Mouse (Mus musculus) heart, embryonic 13.5 days (tissue): ENCODE data around the gene Gabrb1. TPM values are rescaled to one million over a fixed set of nuclear protein-coding genes. Genes with fewer than 3 reads are reported as not detected.

Experiments
- ATAC-seq: fragments of 200-750 bp; cut with Nextera tagmentation; 2 replicates; pipeline ENCODE4 v1.8.0; 2017; ENCODE audit warnings: moderate TSS enrichment; ENCODE audit not compliant: insufficient number of reproducible peaks, low FRiP score, low TSS enrichment; ENCODE audit errors: extremely low read depth
- H3K27ac ChIP-seq: fragments of 300-500 bp; sonication (generic); replicated peaks from 2 replicates; pipeline ENCODE4 v1.5.1; 2015; ENCODE audit warnings: moderate library complexity, mild to moderate bottlenecking, inconsistent platforms
- H3K27me3 ChIP-seq: fragments of 300-500 bp; sonication (generic); replicated peaks from 2 replicates; pipeline ENCODE4 v1.6.1; 2015; ENCODE audit warnings: mild to moderate bottlenecking, inconsistent platforms
- H3K36me3 ChIP-seq: fragments of 300-500 bp; sonication (generic); 2 replicates; pipeline ENCODE4 v1.6.1; 2015; ENCODE audit warnings: mild to moderate bottlenecking, inconsistent platforms
- H3K4me1 ChIP-seq: fragments of 300-500 bp; sonication (generic); 2 replicates; pipeline ENCODE4 v1.6.1; 2015; ENCODE audit warnings: inconsistent platforms
- H3K4me2 ChIP-seq: fragments of 300-500 bp; sonication (generic); 2 replicates; pipeline ENCODE4 v1.6.1; 2015; ENCODE audit warnings: inconsistent platforms, mild to moderate bottlenecking, moderate library complexity
- H3K4me3 ChIP-seq: fragments of 300-500 bp; sonication (generic); 2 replicates; pipeline ENCODE4 v1.5.1; 2015; ENCODE audit warnings: moderate library complexity, mild to moderate bottlenecking, inconsistent platforms
- H3K9ac ChIP-seq: fragments of 300-500 bp; sonication (generic); 2 replicates; pipeline ENCODE4 v1.6.1; 2015; ENCODE audit warnings: inconsistent platforms, mild to moderate bottlenecking, moderate library complexity
- H3K9me3 ChIP-seq: fragments of 300-500 bp; sonication (generic); 2 replicates; pipeline ENCODE4 v1.6.1; 2016; ENCODE audit warnings: inconsistent platforms
- WGBS: fragments of 180-500 bp; shearing (Covaris S2); methylation state at CpG from one replicate; pipeline ENCODE4 v1.1.7; 2015; ENCODE audit warnings: mixed read lengths; 5-methylcytosine and 5-hydroxymethylcytosine counted together
- polyA plus RNA-seq: library from polyadenylated mRNA; unstranded; fragments of >200 nt; fragmentation: Nextera tagmentation; extraction: Ambion mirVana; gene quantifications from 2 replicates; pipeline ENCODE4 v1.2.1, GENCODE M21; 2015

The Gabrb1 gene
- polyA plus RNA-seq, 1 experiment from 2014 or later: 1.3 TPM

DNA sequence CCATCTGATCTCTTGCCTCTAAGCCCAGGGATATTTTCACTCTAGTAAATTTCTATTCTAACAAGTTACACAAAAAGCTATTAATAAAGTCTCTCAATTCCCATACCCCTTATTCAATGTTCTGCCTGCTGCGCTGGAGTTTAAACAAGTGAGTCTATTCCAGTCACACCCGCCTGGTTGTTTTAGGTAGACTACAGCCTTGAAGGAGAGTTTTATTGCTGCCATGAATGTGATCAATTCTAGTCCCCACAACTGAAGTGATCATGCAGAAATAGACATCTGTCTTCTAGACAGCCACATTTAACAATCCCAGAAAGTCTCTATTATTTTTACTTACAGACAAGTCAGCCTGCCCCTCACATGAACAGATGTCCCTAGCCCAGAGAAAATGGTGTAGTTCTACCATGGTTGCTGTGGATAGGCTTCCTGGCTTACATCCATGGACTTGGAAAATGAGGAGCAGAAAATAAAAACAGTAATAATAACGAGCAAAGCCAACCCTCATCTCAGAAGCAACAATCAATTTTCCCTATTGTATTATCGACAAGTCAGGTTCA, 307.0 kb downstream of the Gabrb1 start:
- Histone ChIP-seq H3K27ac (no peak overlapping the region), H3K4me1 (no peaks in the 10 kb centered on the region), H3K36me3 (no peaks in the 10 kb centered on the region), H3K4me3 (no peak overlapping the region), H3K27me3 (no peaks in the 10 kb centered on the region), H3K4me2 (no peak overlapping the region), H3K9ac (no peak overlapping the region), H3K9me3 (no peaks in the 10 kb centered on the region)
- WGBS: 78% methylated on average over 4 of the region's 4 CpGs
- no peak for ATAC-seq

DNA sequence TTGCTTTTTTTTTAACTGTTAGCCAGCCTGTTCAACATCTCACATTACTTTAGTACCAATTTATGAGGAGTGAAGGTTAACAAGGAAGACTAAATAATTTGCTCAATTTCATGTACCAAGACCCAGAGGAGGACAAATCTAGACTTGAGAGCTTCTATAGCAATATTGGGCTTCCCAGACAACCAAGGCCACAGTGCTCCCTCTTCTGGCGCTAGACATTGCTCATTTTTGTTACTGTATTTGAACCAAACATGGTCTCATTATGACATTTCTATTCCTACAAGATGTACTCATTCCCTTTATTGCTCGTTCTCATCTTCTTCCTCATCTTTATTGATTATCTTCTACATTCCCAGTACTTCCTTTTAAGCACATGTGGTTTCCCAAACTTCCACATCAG, 307.6 kb downstream of the Gabrb1 start:
- Histone ChIP-seq H3K27me3 (no peaks in the 10 kb centered on the region), H3K36me3 (no peaks in the 10 kb centered on the region), H3K4me3 (no peak overlapping the region), H3K4me1 (no peaks in the 10 kb centered on the region), H3K9ac (no peak overlapping the region), H3K4me2 (no peak overlapping the region), H3K9me3 (no peaks in the 10 kb centered on the region), H3K27ac (no peak overlapping the region)
- 52% methylated on average over 2 of the region's 2 CpGs for WGBS
- ATAC-seq: no peak

DNA sequence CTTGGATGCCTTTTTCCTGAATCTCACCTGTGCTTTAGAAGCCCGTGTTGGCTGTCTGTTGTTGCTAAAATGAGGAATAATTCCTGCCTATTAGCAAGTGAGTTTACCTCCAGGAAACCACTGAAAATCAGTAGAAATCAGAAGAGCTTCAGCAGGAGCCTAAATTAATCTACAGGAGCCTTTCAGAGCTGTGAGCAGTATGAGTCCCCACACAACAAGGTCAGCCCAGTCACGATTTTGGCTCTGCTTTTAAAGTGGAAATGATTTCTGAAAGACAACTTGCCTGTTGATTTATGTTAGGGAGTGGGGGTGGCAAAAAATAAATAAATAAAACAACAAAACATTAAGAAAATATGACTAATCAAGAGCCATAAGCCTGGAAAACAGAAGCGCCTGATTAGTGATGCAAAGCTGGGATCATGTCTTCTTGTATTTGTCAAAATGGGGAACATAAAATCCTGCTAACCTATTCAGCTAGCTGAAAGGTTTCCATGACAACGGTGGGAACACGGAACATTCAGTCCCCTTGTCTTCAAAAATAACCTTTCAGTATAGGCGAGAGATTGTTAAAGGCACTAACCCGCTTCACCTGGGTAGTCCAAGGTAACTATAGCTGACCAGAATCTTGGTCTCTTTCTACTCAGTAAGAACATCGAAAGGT, 312.4 kb downstream of the Gabrb1 start:
- WGBS: 71% methylated on average over 8 of the region's 8 CpGs
- Histone ChIP-seq H3K4me2 (no peak overlapping the region), H3K27me3 (no peaks in the 10 kb centered on the region)

DNA sequence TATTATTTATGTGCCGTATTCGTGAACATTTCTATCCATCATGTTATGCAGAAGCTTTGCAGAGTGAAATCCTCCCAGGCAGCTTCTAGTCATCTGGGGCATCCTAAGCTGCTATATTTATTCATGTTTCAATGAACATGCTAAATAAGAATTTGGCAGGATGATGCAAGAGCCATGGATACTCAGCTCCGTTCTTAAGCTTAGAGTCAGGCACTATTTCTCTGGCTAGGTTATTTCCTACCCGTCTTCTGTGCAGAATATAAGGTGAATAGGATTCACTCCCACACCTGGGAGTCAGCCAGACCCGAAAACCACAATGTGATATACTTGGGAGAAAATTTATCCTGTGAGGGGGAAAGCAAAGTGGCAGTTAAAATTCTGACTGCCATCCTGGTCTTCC, 314.9 kb downstream of the Gabrb1 start:
- H3K9ac ChIP-seq: no peak overlapping the region
- no peak overlapping the region for H3K4me2 ChIP-seq
- H3K9me3 ChIP-seq: no peaks in the 10 kb centered on the region
- H3K4me3 ChIP-seq: no peak overlapping the region
- H3K36me3 ChIP-seq: no peaks in the 10 kb centered on the region
- H3K27me3 ChIP-seq: no peaks in the 10 kb centered on the region
- 64% methylated on average over 5 of the region's 5 CpGs for WGBS
- no peak for ATAC-seq
- H3K27ac ChIP-seq: no peak overlapping the region
- H3K4me1 ChIP-seq: no peaks in the 10 kb centered on the region

More for the DNA sequence above, 312.4 kb downstream of the Gabrb1 start:
- H3K36me3 ChIP-seq: no peaks in the 10 kb centered on the region
- H3K4me3 ChIP-seq: no peak overlapping the region
- H3K9me3 ChIP-seq: no peaks in the 10 kb centered on the region
- H3K4me1 ChIP-seq: no peaks in the 10 kb centered on the region
- no peak for ATAC-seq
- H3K27ac ChIP-seq: no peak overlapping the region
- no peak overlapping the region for H3K9ac ChIP-seq

DNA sequence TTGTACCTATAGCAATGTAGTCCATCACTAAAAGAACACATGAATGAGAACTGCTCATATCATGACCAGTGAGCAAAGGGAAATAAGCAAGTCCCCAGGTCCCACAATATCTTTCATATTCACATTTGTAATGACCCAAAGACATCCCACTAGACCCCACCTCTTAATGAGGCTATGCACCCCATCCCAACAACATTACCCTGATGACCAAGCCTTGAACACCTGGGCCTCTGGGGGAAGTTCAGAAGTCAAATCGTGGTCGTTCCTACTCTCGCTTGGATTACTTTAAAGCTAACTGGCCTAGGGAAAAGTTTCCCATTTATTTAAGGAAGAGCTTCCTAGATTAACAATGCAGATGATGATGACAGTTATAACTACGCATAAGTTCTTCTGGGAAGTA, 318.2 kb downstream of the Gabrb1 start:
- Histone ChIP-seq H3K4me2 (no peak overlapping the region), H3K27ac (no peak overlapping the region), H3K36me3 (no peaks in the 10 kb centered on the region), H3K9ac (no peak overlapping the region), H3K9me3 (no peaks in the 10 kb centered on the region), H3K4me3 (no peak overlapping the region), H3K4me1 (no peaks in the 10 kb centered on the region), H3K27me3 (no peaks in the 10 kb centered on the region)
- ATAC-seq: no peak
- WGBS: 76% methylated on average over 4 of the region's 4 CpGs

DNA sequence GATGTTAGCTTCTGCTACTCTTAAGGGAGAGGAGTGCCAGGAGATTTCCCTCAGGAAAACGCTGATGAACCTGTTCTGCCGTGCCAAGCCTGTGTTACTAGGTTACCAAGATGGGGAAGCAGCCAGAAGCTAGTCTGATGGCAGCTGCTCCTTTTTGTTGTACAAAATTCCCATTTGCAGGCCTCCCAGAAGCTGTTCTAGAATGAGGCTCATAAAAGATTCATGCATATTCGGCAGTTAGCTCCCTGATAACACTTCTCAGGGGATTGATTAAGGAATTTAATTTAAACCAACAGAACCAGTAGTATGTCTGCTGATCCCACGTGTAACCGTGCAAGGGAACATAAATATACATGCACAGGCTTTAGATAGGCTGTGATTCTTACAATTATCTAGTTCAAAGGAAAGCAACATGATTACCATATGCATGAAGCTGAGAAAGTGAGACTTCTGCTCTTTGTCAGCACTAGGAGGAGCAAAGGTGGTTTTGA, 318.7 kb downstream of the Gabrb1 start:
- 64% methylated on average over 5 of the region's 5 CpGs for WGBS
- no peaks in the 10 kb centered on the region for H3K9me3 ChIP-seq
- H3K9ac ChIP-seq: no peak overlapping the region
- no peaks in the 10 kb centered on the region for H3K27me3 ChIP-seq
- ATAC-seq: no peak
- no peaks in the 10 kb centered on the region for H3K4me1 ChIP-seq
- no peaks in the 10 kb centered on the region for H3K36me3 ChIP-seq
- H3K27ac ChIP-seq: no peak overlapping the region
- no peak overlapping the region for H3K4me3 ChIP-seq
- H3K4me2 ChIP-seq: no peak overlapping the region

DNA sequence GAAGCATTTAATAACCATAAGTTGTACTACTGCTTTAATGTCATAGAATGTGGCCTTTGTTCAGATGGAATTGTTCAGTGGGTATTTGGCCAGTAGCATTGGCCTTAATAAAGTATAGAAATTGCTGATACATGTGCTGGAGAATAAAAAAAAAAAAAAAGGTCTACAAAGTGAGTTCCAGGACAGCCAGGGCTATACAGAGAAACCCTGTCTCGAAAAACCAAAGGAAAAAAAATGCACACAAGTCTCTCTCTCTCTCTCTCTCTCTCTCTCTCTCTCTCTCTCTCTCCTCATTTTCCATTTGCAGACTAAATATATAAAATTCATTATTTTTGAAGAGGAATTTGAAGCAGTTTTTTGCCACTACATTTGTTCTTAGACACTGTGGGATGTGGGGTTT, 328.6 kb downstream of the Gabrb1 start:
- no peak overlapping the region for H3K27ac ChIP-seq
- ATAC-seq: no peak
- no peak overlapping the region for H3K4me3 ChIP-seq
- no peak overlapping the region for H3K9ac ChIP-seq
- H3K36me3 ChIP-seq: no peaks in the 10 kb centered on the region
- no peaks in the 10 kb centered on the region for H3K9me3 ChIP-seq
- H3K4me1 ChIP-seq: no peaks in the 10 kb centered on the region
- 42% methylated on average over 1 of the region's 1 CpGs for WGBS
- H3K27me3 ChIP-seq: no peaks in the 10 kb centered on the region
- no peak overlapping the region for H3K4me2 ChIP-seq

DNA sequence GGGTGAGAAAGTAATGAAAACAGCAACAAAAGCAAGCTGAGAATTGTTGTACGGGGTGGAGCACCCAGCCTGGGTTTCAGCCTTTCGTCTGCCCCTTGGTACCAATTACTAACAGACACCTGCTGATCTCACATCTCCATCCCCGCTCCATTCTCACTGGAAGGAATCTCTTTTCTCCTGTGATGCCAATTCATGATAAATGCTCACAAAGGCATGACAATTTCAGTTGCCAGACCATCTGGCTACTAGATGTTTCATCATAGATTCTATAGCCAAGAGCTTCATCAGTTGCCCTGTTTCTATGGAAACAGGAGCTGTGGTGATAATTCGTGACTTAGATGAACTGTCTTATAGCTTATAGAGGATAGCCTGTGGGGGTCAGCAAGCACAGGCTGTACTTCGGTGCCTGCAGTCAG, 329.1 kb downstream of the Gabrb1 start:
- Histone ChIP-seq H3K9me3 (no peaks in the 10 kb centered on the region), H3K4me3 (no peak overlapping the region), H3K27ac (no peak overlapping the region), H3K4me2 (no peak overlapping the region), H3K36me3 (no peaks in the 10 kb centered on the region), H3K9ac (no peak overlapping the region), H3K4me1 (no peaks in the 10 kb centered on the region), H3K27me3 (no peaks in the 10 kb centered on the region)
- ATAC-seq: no peak
- WGBS: 76% methylated on average over 5 of the region's 5 CpGs

DNA sequence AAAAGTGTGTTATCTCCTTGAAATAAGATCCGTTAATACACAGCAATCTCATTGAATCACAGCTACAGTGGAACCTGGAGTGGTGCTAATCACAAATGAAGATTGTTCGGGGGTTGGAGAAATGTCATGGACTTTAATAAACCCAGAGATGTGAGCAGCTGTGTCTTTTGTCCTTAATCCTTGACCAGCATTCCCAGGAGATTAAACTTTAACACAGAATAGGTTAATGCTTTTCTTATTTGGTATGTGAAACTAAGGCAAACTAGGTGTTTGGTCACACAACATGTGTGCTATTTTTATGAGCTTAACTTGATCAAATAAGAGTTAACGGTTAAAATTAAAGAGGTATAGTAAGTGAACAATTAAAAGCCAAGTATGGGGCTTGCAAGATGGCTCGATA, 341.6 kb downstream of the Gabrb1 start:
- no peaks in the 10 kb centered on the region for H3K4me1 ChIP-seq
- H3K4me3 ChIP-seq: no peak overlapping the region
- 69% methylated on average over 4 of the region's 4 CpGs for WGBS
- no peaks in the 10 kb centered on the region for H3K27me3 ChIP-seq
- ATAC-seq: no peak
- H3K27ac ChIP-seq: no peak overlapping the region
- no peak overlapping the region for H3K4me2 ChIP-seq
- no peaks in the 10 kb centered on the region for H3K36me3 ChIP-seq
- H3K9ac ChIP-seq: no peak overlapping the region
- no peaks in the 10 kb centered on the region for H3K9me3 ChIP-seq

DNA sequence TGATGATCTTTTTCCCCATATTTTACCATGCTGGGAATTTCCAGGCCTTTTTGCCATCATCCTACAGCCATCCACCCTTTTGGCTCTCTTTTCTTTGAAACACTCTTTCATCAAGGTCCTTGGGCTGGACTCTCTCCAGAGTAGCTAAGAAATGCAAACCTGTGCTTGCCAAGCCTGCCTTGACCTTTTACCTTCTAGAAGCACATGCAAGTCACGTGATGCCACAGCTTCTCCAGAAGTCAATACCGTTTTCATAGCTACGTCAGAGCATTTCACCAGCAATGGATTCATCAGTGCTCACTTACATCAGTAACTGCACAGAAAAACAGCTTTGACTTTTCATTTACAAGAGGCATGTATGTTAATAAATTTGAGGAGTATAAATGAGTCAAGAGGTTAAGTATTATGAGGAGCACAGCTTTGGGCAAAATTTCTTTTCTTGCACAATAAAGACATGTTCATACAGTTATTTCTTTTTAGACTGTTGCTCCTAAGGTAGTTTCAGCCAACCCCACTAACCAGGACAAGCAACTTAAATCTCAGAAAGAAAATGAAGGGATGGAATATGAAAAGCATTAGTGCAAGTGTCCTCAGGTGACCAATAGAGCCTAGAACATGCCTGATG, 346.0 kb downstream of the Gabrb1 start:
- 70% methylated on average over 3 of the region's 3 CpGs for WGBS

DNA sequence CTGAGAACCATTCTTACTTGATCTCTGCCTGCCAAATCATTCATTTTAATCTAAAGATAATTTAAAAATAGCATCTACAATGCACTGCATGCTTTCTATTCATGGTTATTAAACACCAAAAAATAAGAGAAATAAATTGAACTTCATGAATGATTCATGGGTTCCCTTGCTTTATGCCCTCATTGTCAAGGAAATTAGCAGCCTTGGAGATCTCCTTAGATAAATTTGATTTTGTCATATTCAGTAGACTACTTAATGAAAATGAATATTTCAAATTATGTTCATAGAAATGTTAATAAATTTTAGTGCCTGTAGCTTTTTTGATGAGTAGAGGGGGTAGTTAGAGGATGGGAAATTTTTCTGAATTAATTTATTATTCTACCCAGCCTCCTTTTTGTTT, 379.0 kb downstream of the Gabrb1 start:
- Histone ChIP-seq H3K9me3 (no peaks in the 10 kb centered on the region), H3K4me2 (no peak overlapping the region), H3K4me1 (no peaks in the 10 kb centered on the region)

More for the DNA sequence above, 346.0 kb downstream of the Gabrb1 start:
- Histone ChIP-seq H3K9ac (no peak overlapping the region), H3K9me3 (no peaks in the 10 kb centered on the region), H3K4me3 (no peak overlapping the region), H3K27me3 (no peaks in the 10 kb centered on the region), H3K36me3 (no peaks in the 10 kb centered on the region), H3K27ac (no peak overlapping the region), H3K4me2 (no peak overlapping the region), H3K4me1 (no peaks in the 10 kb centered on the region)
- no peak for ATAC-seq

More for the DNA sequence above, 379.0 kb downstream of the Gabrb1 start:
- no peaks in the 10 kb centered on the region for H3K36me3 ChIP-seq
- no peak overlapping the region for H3K4me3 ChIP-seq
- H3K27ac ChIP-seq: no peak overlapping the region
- no peak for ATAC-seq
- no peaks in the 10 kb centered on the region for H3K27me3 ChIP-seq
- no peak overlapping the region for H3K9ac ChIP-seq
